Mouse (Mus musculus) MEL (cell line): Measurements from ENCODE around the gene Clec16a. TPM values are rescaled to one million over a fixed set of nuclear protein-coding genes. Genes with fewer than 3 reads are reported as not detected.

ENCODE experiments used
- DNase-seq: peaks from one replicate; pipeline ENCODE4 v3.0.0; 2011; ENCODE audit warnings: low read depth, low spot score
- H3K27ac ChIP-seq: 2 replicates; pipeline ENCODE4 v1.5.1; 2012; ENCODE audit warnings: low read depth, mild to moderate bottlenecking, control low read depth, low read length, moderate library complexity; ENCODE audit not compliant: control insufficient read depth
- H3K27me3 ChIP-seq, 2 experiments: fragments of 150-350 bp in 1 of 2; sonication (generic) in 1 of 2; 2 replicates each; pipeline ENCODE4 v1.6.1; 2012; ENCODE audit warnings: low read length in 2 of 2, mild to moderate bottlenecking in 2 of 2, improper control_type of control experiment in 1 of 2, moderate library complexity in 1 of 2; ENCODE audit not compliant: insufficient read depth in 2 of 2, control insufficient read depth in 1 of 2
- H3K36me3 ChIP-seq, 2 experiments: 2 replicates each; pipeline ENCODE4 v1.6.1; 2012 to 2014; ENCODE audit warnings: low read length in 2 of 2, improper control_type of control experiment in 1 of 2, inconsistent platforms in 1 of 2, mild to moderate bottlenecking in 1 of 2; ENCODE audit not compliant: insufficient read depth in 2 of 2, control insufficient read depth in 1 of 2
- H3K4me1 ChIP-seq, 2 experiments: fragments of 150-350 bp in 1 of 2; sonication (generic) in 1 of 2; 2 replicates each; pipeline ENCODE4 v1.6.1; 2012; ENCODE audit warnings: low read length in 2 of 2, improper control_type of control experiment in 1 of 2, mild to moderate bottlenecking in 1 of 2; ENCODE audit not compliant: insufficient read depth in 2 of 2, control insufficient read depth in 1 of 2
- H3K4me3 ChIP-seq, 2 experiments: fragments of 150-350 bp in 1 of 2; sonication (generic) in 1 of 2; 2 replicates each; pipeline ENCODE4 v1.5.1; 2012; ENCODE audit warnings: low read depth in 2 of 2, low read length in 2 of 2, mild to moderate bottlenecking in 2 of 2, moderate library complexity in 2 of 2, control low read depth in 1 of 2, improper control_type of control experiment in 1 of 2; ENCODE audit not compliant: control insufficient read depth in 1 of 2, insufficient read depth in 1 of 2
- H3K79me2 ChIP-seq: 2 replicates; pipeline ENCODE4 v1.6.1; 2012; ENCODE audit warnings: mild to moderate bottlenecking, low read length, moderate library complexity; ENCODE audit not compliant: control insufficient read depth, poor library complexity, insufficient read depth
- H3K9ac ChIP-seq: 2 replicates; pipeline ENCODE4 v1.6.1; 2012; ENCODE audit warnings: low read depth, mild to moderate bottlenecking, control low read depth, low read length, moderate library complexity; ENCODE audit not compliant: control insufficient read depth, poor library complexity, severe bottlenecking
- H3K9me3 ChIP-seq: fragments of 150-350 bp; sonication (generic); replicated peaks from 2 replicates; pipeline ENCODE4 v1.6.1; 2012; ENCODE audit warnings: mild to moderate bottlenecking, low read length, improper control_type of control experiment, moderate library complexity; ENCODE audit not compliant: insufficient read depth
- CHD1 ChIP-seq: IDR thresholded peaks from 2 replicates; pipeline ENCODE4 v1.6.1; 2012; ENCODE audit warnings: low read depth, mild to moderate bottlenecking, inconsistent platforms, low read length, improper control_type of control experiment
- ELF1 ChIP-seq: IDR thresholded peaks from 2 replicates; pipeline ENCODE4 v1.6.1; 2014; ENCODE audit warnings: low read depth, mild to moderate bottlenecking, inconsistent platforms, low read length, improper control_type of control experiment, moderate library complexity
- EP300 ChIP-seq, 2 experiments: IDR thresholded peaks; 2 replicates each; pipeline ENCODE4 v1.6.1; 2011; ENCODE audit warnings: improper control_type of control experiment in 2 of 2, low read length in 2 of 2, low read depth in 1 of 2, mild to moderate bottlenecking in 1 of 2
- GATA1 ChIP-seq: IDR thresholded peaks from 2 replicates; pipeline ENCODE4 v1.6.1; 2011; ENCODE audit warnings: low read depth, low read length, improper control_type of control experiment
- JUND ChIP-seq: IDR thresholded peaks from 2 replicates; pipeline ENCODE4 v1.6.1; 2011; ENCODE audit warnings: low read depth, mild to moderate bottlenecking, improper control_type of control experiment, low read length
- MAFK ChIP-seq: IDR thresholded peaks from 2 replicates; pipeline ENCODE4 v1.6.1; 2011; ENCODE audit warnings: low read depth, mild to moderate bottlenecking, low read length, improper control_type of control experiment, borderline replicate concordance
- MAX ChIP-seq: IDR thresholded peaks from 2 replicates; pipeline ENCODE4 v1.6.1; 2011; ENCODE audit warnings: low read length, improper control_type of control experiment
- MAZ ChIP-seq: IDR thresholded peaks from 2 replicates; pipeline ENCODE4 v1.6.1; 2012; ENCODE audit warnings: low read depth, mild to moderate bottlenecking, inconsistent platforms, low read length, improper control_type of control experiment
- MEF2A ChIP-seq: IDR thresholded peaks from 2 replicates; pipeline ENCODE4 v1.6.1; 2014; ENCODE audit warnings: low read depth, mild to moderate bottlenecking, inconsistent platforms, low read length, improper control_type of control experiment; ENCODE audit not compliant: poor library complexity, insufficient replicate concordance, severe bottlenecking; ENCODE audit errors: extremely low read depth
- MXI1 ChIP-seq: IDR thresholded peaks from 2 replicates; pipeline ENCODE4 v1.6.1; 2011; ENCODE audit warnings: mild to moderate bottlenecking, low read depth, low read length, improper control_type of control experiment
- MYB ChIP-seq: IDR thresholded peaks from 2 replicates; pipeline ENCODE4 v1.6.1; 2011; ENCODE audit warnings: mild to moderate bottlenecking, low read depth, low read length, improper control_type of control experiment
- NELFE ChIP-seq: IDR thresholded peaks from 2 replicates; pipeline ENCODE4 v1.6.1; 2011; ENCODE audit warnings: low read depth, low read length, improper control_type of control experiment
- POLR2A ChIP-seq, 2 experiments: IDR thresholded peaks; 2 replicates each; pipeline ENCODE4 v1.6.1; 2011 to 2012; ENCODE audit warnings: low read length in 2 of 2, mild to moderate bottlenecking in 2 of 2, control low read depth in 1 of 2, improper control_type of control experiment in 1 of 2, low read depth in 1 of 2, moderate library complexity in 1 of 2; ENCODE audit not compliant: control insufficient read depth in 1 of 2, insufficient read depth in 1 of 2, poor library complexity in 1 of 2
- POLR2AphosphoS5 ChIP-seq: IDR thresholded peaks from 2 replicates; pipeline ENCODE4 v1.6.1; 2012; ENCODE audit warnings: low read depth, borderline replicate concordance, mild to moderate bottlenecking, inconsistent platforms, low read length, moderate library complexity, mixed read lengths
- RAD21 ChIP-seq: IDR thresholded peaks from 2 replicates; pipeline ENCODE4 v1.6.1; 2011; ENCODE audit warnings: mild to moderate bottlenecking, low read depth, low read length, improper control_type of control experiment
- RCOR1 ChIP-seq: IDR thresholded peaks from 2 replicates; pipeline ENCODE4 v1.6.1; 2012; ENCODE audit warnings: low read depth, mild to moderate bottlenecking, inconsistent platforms, low read length, improper control_type of control experiment
- SMC3 ChIP-seq: IDR thresholded peaks from 2 replicates; pipeline ENCODE4 v1.6.1; 2011; ENCODE audit warnings: low read depth, low read length, improper control_type of control experiment
- TAL1 ChIP-seq: IDR thresholded peaks from 2 replicates; pipeline ENCODE4 v1.6.1; 2012; ENCODE audit warnings: mild to moderate bottlenecking, inconsistent platforms, low read length, moderate library complexity, mixed read lengths
- TCF12 ChIP-seq: IDR thresholded peaks from 2 replicates; pipeline ENCODE4 v1.6.1; 2014; ENCODE audit warnings: low read depth, mild to moderate bottlenecking, inconsistent platforms, low read length, improper control_type of control experiment, moderate library complexity
- UBTF ChIP-seq: IDR thresholded peaks from 2 replicates; pipeline ENCODE4 v1.6.1; 2012; ENCODE audit warnings: low read depth, mild to moderate bottlenecking, inconsistent platforms, low read length, improper control_type of control experiment, moderate library complexity, borderline replicate concordance; ENCODE audit not compliant: insufficient read depth
- USF1 ChIP-seq: IDR thresholded peaks from 2 replicates; pipeline ENCODE4 v1.6.1; 2014; ENCODE audit warnings: low read depth, mild to moderate bottlenecking, inconsistent platforms, low read length, improper control_type of control experiment, moderate library complexity
- USF2 ChIP-seq, 2 experiments: IDR thresholded peaks; 2 replicates each; pipeline ENCODE4 v1.6.1; 2011 to 2012; ENCODE audit warnings: improper control_type of control experiment in 2 of 2, low read length in 2 of 2, borderline replicate concordance in 1 of 2, inconsistent platforms in 1 of 2, low read depth in 1 of 2, mild to moderate bottlenecking in 1 of 2; ENCODE audit not compliant: insufficient read depth in 1 of 2
- ZKSCAN1 ChIP-seq: IDR thresholded peaks from 2 replicates; pipeline ENCODE4 v1.6.1; 2012; ENCODE audit warnings: low read depth, mild to moderate bottlenecking, inconsistent platforms, low read length, improper control_type of control experiment, moderate library complexity
- ZMIZ1 ChIP-seq: IDR thresholded peaks from 2 replicates; pipeline ENCODE4 v1.6.1; 2012; ENCODE audit warnings: low read depth, mild to moderate bottlenecking, inconsistent platforms, low read length, improper control_type of control experiment, moderate library complexity
- ZNF384 ChIP-seq: IDR thresholded peaks from 2 replicates; pipeline ENCODE4 v1.6.1; 2012; ENCODE audit warnings: low read depth, mild to moderate bottlenecking, inconsistent platforms, low read length, improper control_type of control experiment
- polyA plus RNA-seq, 2 experiments: library from polyadenylated mRNA; stranded (reverse) in 1 of 2; unstranded in 1 of 2; fragments of >175 nt in 1 of 2; fragments of >200 nt in 1 of 2; gene quantifications; 2 replicates each; pipeline versions ENCODE4 v1.2.1 to v1.2.4; 2012; ENCODE audit warnings: low replicate concordance in 2 of 2, low read depth in 1 of 2; ENCODE audit not compliant: insufficient read length in 2 of 2, insufficient read depth in 1 of 2, missing spikeins in 1 of 2
- total RNA-seq: library from RNA; depleted of rRNA; stranded (reverse); fragments of 300-350 nt; gene quantifications from 2 replicates; pipeline ENCODE4 v1.2.3, GENCODE M21; 2012

Clec16a gene
- total and polyA plus RNA-seq, 3 experiments = 10.4 to 49.3 (median 22.1) TPM

DNA sequence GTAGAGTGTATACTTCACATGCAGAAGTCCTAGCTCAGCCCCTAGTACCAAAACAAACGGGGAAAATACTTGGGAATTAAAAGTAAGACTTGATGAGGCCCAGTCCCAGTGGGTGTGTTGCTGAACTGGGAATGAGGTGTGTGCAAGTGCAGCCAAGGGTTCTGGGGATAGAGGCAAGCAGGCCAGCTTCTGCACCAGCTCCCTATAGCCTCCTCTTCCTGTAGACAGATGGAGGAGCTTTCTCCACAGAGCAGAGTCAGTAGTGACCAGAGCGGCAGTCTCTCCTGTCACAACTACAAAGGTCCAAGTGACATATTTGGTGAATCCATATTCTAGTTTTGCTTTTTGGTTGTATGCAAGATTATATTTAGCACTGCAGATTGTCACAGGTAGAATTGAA, 114.1 kb downstream of the Clec16a start:
- Histone ChIP-seq H3K9me3 (no peaks in the 10 kb centered on the region), H3K36me3 (no peaks in the 10 kb centered on the region), H3K79me2 (no peaks in the 10 kb centered on the region), H3K27ac (no peak overlapping the region), H3K4me3 (no peak overlapping the region), H3K4me1 (no peaks in the 10 kb centered on the region), H3K9ac (no peak overlapping the region), H3K27me3 (no peaks in the 10 kb centered on the region)
- TF ChIP-seq TCF12 (no peak), NELFE (no peak), RCOR1 (no peak), CHD1 (no peak), POLR2A (IDR thresholded peaks at IDR 0.05; ENCODE audit: control insufficient read depth in 1 of 2, insufficient read depth in 1 of 2, low read depth in 1 of 2, low read length in 2 of 2, poor library complexity in 1 of 2) (no peak), ZKSCAN1 (no peak), MXI1 (no peak), EP300 (IDR thresholded peaks at IDR 0.05; ENCODE audit: low read depth in 1 of 2, low read length in 2 of 2) (no peak), POLR2AphosphoS5 (no peak), UBTF (no peak), MAFK (no peak), MYB (no peak), SMC3 (no peak), MAX (no peak), ELF1 (no peak), ZMIZ1 (no peak)
- no peak for DNase-seq

DNA sequence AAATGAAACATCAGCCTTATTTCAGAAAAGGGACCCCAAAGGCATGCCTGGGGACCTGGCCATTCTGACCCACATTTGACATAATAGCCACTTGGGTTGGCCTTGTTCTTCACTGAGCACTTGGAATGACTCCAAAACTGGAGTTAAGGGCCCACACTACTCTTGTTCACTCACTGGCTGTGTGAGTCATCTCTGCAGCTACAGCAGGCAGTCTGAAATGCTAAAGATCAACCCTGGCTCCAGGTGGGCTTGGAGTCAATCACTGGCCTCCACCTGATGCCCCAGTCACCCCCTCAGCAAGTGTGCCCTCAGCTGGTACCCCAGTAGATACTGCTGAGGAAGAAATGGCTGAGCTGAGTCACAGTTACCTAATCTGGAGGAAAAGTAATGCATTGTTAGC, 115.4 kb downstream of the Clec16a start:
- peaks cover 0 to 8% of the 10 kb centered on the region in 2 experiments; a peak in 2 of 4 replicates for H3K36me3 ChIP-seq

DNA sequence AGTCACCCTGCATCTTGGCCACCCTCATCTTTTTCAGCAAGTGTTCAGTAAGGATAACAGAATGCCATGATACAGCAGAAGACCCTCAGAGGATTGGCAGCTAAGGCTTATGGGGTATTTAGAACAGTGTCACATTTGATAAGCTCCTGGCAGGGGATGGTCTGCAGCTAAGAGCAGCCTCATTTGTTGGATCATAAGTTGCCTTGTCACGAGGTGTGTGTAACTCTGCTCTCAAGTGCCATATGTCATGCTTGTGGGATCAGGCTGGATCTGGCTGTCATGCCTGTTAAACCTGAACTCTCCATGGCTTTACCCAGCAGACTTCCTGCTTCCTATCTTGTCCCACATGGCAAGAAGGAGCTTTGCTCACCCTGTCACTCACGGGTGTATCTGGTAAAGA, 116.2 kb downstream of the Clec16a start:
- peaks cover 0 to 14% of the 10 kb centered on the region in 2 experiments; a peak in 3 of 4 replicates for H3K4me1 ChIP-seq
- no peak for DNase-seq
- no peaks in the 10 kb centered on the region for H3K79me2 ChIP-seq
- no peak overlapping the region for H3K4me3 ChIP-seq
- no peak for TF ChIP-seq JUND
- no peak for TF ChIP-seq TAL1
- TF ChIP-seq CHD1 = no peak
- TF ChIP-seq RAD21 = no peak
- TF ChIP-seq MAZ = no peak
- TF ChIP-seq ZNF384 = no peak
- TF ChIP-seq MEF2A = no peak
- TF ChIP-seq POLR2AphosphoS5 = no peak
- TF ChIP-seq EP300 (IDR thresholded peaks at IDR 0.05; ENCODE audit: low read depth in 1 of 2, low read length in 2 of 2) = no peak
- no peak for TF ChIP-seq USF1
- TF ChIP-seq GATA1 = no peak
- H3K36me3 ChIP-seq = peaks cover 0 to 11% of the 10 kb centered on the region in 2 experiments; a peak in 2 of 4 replicates
- no peak overlapping the region for H3K9ac ChIP-seq
- H3K9me3 ChIP-seq = no peaks in the 10 kb centered on the region
- no peak overlapping the region for H3K27ac ChIP-seq
- no peaks in the 10 kb centered on the region for H3K27me3 ChIP-seq

More for the DNA sequence above, 115.4 kb downstream of the Clec16a start:
- Histone ChIP-seq H3K4me1 (peaks cover 0 to 9% of the 10 kb centered on the region in 2 experiments; a peak in 3 of 4 replicates), H3K4me3 (no peak overlapping the region), H3K9ac (no peak overlapping the region), H3K27ac (no peak overlapping the region), H3K27me3 (no peaks in the 10 kb centered on the region), H3K79me2 (no peaks in the 10 kb centered on the region), H3K9me3 (no peaks in the 10 kb centered on the region)
- TF ChIP-seq POLR2A (IDR thresholded peaks at IDR 0.05; ENCODE audit: control insufficient read depth in 1 of 2, insufficient read depth in 1 of 2, low read depth in 1 of 2, low read length in 2 of 2, poor library complexity in 1 of 2) = no peak
- TF ChIP-seq USF2 (IDR thresholded peaks at IDR 0.05; ENCODE audit: borderline replicate concordance in 1 of 2, insufficient read depth in 1 of 2, low read depth in 1 of 2, low read length in 2 of 2) = no peak
- peak; percentile 34 for DNase-seq
